Mouse (Mus musculus): ENCODE measurements around the gene Spem1. TPM values are rescaled to one million over a fixed set of nuclear protein-coding genes. Genes with fewer than 3 reads are reported as not detected.
"Not testable (repeated sequence)": the region's sequence is repeated elsewhere in the genome, so short reads cannot be mapped to it uniquely, and the experiment has no call there.

Spem1 gene
- total RNA-seq (2021), result not detected
- long read RNA-seq, experiment 1, result 0 reads
- long read RNA-seq, experiment 2, result 0 reads

GRCm38 (mm10) chr11:69822080-69822479 lies at the start of gene Spem1:
Gene Spem1, minus strand, starts transcription at chr11:69822180.
- DNase-seq, result no peak

- DNase-seq, result no peak
These were observed 48.5 kb upstream of the Spem1 start for GRCm38 (mm10) chr11:69870289-69871069.

- DNase-seq, result no peak
These were observed 45.4 kb upstream of the Spem1 start for GRCm38 (mm10) chr11:69867335-69867734.

- no peak for DNase-seq
These were observed 43.6 kb upstream of the Spem1 start for GRCm38 (mm10) chr11:69865561-69865960.

GRCm38 (mm10) chr11:69864138-69864860 lies 42.3 kb upstream of the Spem1 start:
- no peak for DNase-seq

GRCm38 (mm10) chr11:69863729-69864128 lies 41.7 kb upstream of the Spem1 start:
- DNase-seq, result not testable (repeated sequence)

GRCm38 (mm10) chr11:69858113-69858998 lies 36.4 kb upstream of the Spem1 start, which contains the start of gene Tnk1:
Gene Tnk1, minus strand, starts transcription at chr11:69858730.
- no peak for DNase-seq

- DNase-seq, result peak; percentile 69
These were observed 33.4 kb upstream of the Spem1 start for GRCm38 (mm10) chr11:69855347-69855746.

- DNase-seq, result no peak
These were observed 32.7 kb upstream of the Spem1 start for GRCm38 (mm10) chr11:69854680-69855079.

- no peak for DNase-seq
These were observed 32.0 kb upstream of the Spem1 start for GRCm38 (mm10) chr11:69853994-69854393.

- DNase-seq, result no peak
These were observed 28.8 kb upstream of the Spem1 start for GRCm38 (mm10) chr11:69850754-69851153.

GRCm38 (mm10) chr11:69849884-69850283 lies 27.9 kb upstream of the Spem1 start:
- DNase-seq, result no peak

- no peak for DNase-seq
These were observed 27.1 kb upstream of the Spem1 start for GRCm38 (mm10) chr11:69849128-69849527.

GRCm38 (mm10) chr11:69848021-69848420 lies 26.0 kb upstream of the Spem1 start:
- no peak for DNase-seq

GRCm38 (mm10) chr11:69846738-69847688 lies 25.0 kb upstream of the Spem1 start:
- peak; percentile 48 for DNase-seq

- DNase-seq, result peak; percentile 97
These were observed 24.3 kb upstream of the Spem1 start, which contains the start of gene Plscr3 for GRCm38 (mm10) chr11:69846198-69846680. Gene Plscr3, plus strand, starts transcription at chr11:69846376.

GRCm38 (mm10) chr11:69838714-69839104 lies 16.7 kb upstream of the Spem1 start:
- no peak for DNase-seq

GRCm38 (mm10) chr11:69837952-69838713 lies 16.2 kb upstream of the Spem1 start, which contains the start of gene Tmem256:
Gene Tmem256, plus strand, starts transcription at chr11:69838514.
- DNase-seq, result peak; percentile 94

GRCm38 (mm10) chr11:69837604-69837951 lies 15.6 kb upstream of the Spem1 start, which contains the start of gene Nlgn2:
Gene Nlgn2, minus strand, starts transcription at chr11:69837784.
- DNase-seq, result no peak

Data from adrenal gland, postnatal 10 days (tissue).